Mouse (Mus musculus) v-Abl transformed pro-B cells (cell line): ENCODE data around the gene Hist1h2ah.
"Not testable (repeated sequence)": the region's sequence is repeated elsewhere in the genome, so short reads cannot be mapped to it uniquely, and the experiment has no call there.

ENCODE experiments used
- in situ Hi-C, 2 experiments: fragments of 400-800 bp; cut with MboI; formaldehyde crosslinking; loops; one replicate each; pipeline ENCODE4 v1.15.1; 2025; ENCODE audit not compliant: unreplicated experiment in 2 of 2

Gene Hist1h2ah

GRCm38 (mm10) chr13:22035267-22036148 lies at the start of gene Hist1h2ah, which contains the start of gene Hist1h2bk:
Gene Hist1h2ah (minus strand): TSS chr13:22035568.
Gene Hist1h2bk (plus strand): TSS chr13:22035870.
- in situ Hi-C loops: loop anchor here (5.0 to 25.0 kb wide), 5 partner anchors 211 to 1877 kb away; partner anchors contain the start of genes Hist1h1a (in 1 of the 2), Hist1h2ab (in 1 of the 2), Hist1h3a (in 1 of the 2) and Hist1h3b (in 1 of the 2)

GRCm38 (mm10) chr13:22084140-22084539 lies 48.8 kb upstream of the Hist1h2ah start, which contains the start of gene Vmn1r188:
Gene Vmn1r188 (plus strand): TSS chr13:22084440.
- in situ Hi-C loops: not testable (repeated sequence)

DNA sequence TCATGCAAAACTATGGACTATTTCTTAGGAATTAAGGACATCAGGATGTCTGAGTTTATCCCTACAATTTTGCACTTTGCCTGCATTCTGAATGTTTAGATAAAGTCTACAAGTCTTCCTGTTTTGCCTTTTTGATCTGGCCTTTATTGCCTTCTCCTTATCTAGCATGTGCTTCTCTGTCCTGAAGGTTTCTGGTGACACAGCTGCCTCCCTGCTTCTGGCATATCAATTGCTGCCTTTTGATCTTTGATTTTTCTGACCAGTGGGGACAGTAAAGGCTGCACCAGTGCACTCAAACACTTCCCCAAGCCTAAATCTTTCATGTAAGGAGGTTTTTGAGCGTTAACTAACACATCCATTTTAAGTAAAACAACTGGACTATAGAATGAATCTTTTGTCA lies 28.1 kb upstream of the Hist1h2ah start:
- in situ Hi-C loops: loop anchor here in 1 of 2 experiments (25.0 kb wide), 1 partner anchor 324 kb away; the partner anchor contains the start of genes Vmn1r199 and Vmn1r200

- in situ Hi-C loops: loop anchor here in 1 of 2 experiments (25.0 kb wide), 1 partner anchor 326 kb away; the partner anchor contains the start of genes Vmn1r199 and Vmn1r200
Measured at GRCm38 (mm10) chr13:22061422-22061821, 26.1 kb upstream of the Hist1h2ah start.

- in situ Hi-C loops: loop anchor here in 1 of 2 experiments (25.0 kb wide), 1 partner anchor 334 kb away; the partner anchor contains the start of genes Vmn1r199 and Vmn1r200
Measured at GRCm38 (mm10) chr13:22053754-22054153, 18.4 kb upstream of the Hist1h2ah start.

DNA sequence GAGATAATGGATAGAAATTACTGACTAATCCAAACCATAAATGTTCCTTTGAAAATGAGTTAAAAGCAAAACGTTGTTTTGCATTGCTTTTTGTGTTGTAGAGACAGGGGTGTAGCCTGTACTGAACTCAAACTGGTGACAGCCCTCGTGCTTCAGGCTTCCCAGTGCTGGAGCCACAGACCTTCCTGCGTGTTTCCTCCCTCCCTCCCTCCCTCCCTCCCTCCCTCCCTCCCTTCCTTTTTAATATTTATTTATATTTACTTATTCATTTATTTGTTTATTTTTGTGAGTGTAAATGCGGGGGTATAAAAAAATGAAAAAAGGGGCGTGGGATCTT lies 16.1 kb upstream of the Hist1h2ah start:
- in situ Hi-C loops: loop anchor here in 1 of 2 experiments (25.0 kb wide), 1 partner anchor 336 kb away; the partner anchor contains the start of genes Vmn1r199 and Vmn1r200

DNA sequence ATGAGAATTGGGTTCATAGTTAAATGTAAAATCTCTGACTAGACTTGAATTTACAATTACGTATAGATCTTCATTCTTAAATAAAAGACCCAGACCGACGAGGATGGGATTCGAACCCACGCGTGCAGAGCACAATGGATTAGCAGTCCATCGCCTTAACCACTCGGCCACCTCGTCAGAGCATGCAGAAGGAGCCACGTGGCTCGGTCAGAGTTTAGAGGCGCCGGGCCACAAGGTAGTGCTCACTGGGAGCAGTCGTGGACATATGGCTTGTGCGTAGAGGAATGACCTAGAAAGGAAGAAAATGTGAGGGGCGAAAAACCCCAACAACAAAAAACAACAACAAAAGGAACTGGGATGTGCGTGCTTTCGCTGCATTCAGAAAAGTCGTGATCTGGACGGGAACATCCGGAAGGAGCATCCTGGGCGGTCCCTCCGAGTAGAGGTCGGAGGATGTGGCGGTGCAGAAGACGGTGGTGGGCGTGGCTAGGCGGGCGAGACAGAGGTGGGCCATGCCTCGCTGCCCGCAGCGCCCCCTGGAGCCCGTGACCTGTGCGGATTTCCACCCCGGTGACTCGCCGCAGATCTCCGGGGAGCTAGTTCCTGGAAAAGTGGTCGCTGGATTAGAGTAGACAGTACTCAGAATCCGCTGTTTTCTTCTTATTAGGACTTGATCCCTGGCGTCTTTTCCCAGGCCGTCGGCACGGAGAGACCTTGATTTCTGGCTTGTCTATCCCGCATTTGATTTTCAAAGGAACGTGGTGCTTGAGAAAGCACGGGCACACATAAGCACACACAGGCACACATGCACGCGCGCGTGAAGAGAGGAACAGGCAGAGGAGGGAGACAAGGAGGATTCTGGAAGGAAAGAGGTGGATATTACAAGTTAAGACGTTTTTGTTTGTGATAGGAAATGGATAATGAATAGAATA lies 15.5 kb upstream of the Hist1h2ah start:
- in situ Hi-C loops: loop anchor here in 1 of 2 experiments (25.0 kb wide), 1 partner anchor 336 kb away; the partner anchor contains the start of genes Vmn1r199 and Vmn1r200

GRCm38 (mm10) chr13:22049737-22050440 lies 14.5 kb upstream of the Hist1h2ah start:
- in situ Hi-C loops: loop anchor here (10.0 to 25.0 kb wide), 4 partner anchors 337 to 1862 kb away; partner anchors contain the start of genes Vmn1r200 (in 2 of the 2), Hist1h1a (in 1 of the 2), Hist1h2ab (in 1 of the 2) and Hist1h3a (in 1 of the 2)

- in situ Hi-C loops: loop anchor here (10.0 to 25.0 kb wide), 3 partner anchors 346 to 1863 kb away; partner anchors contain the start of genes Hist1h1a (in 1 of the 2), Hist1h2ab (in 1 of the 2), Hist1h3a (in 1 of the 2) and Hist1h3b (in 1 of the 2)
Measured at GRCm38 (mm10) chr13:22049041-22049440, 13.7 kb upstream of the Hist1h2ah start.

GRCm38 (mm10) chr13:22045311-22045710 lies 9.9 kb upstream of the Hist1h2ah start:
- in situ Hi-C loops: loop anchor here (10.0 to 25.0 kb wide), 3 partner anchors 349 to 1867 kb away; partner anchors contain the start of genes Hist1h1a (in 1 of the 2), Hist1h2ab (in 1 of the 2), Hist1h3a (in 1 of the 2) and Hist1h3b (in 1 of the 2)

- in situ Hi-C loops: loop anchor here (5.0 to 25.0 kb wide), 4 partner anchors 350 to 1868 kb away; partner anchors contain the start of genes Hist1h1a (in 1 of the 2), Hist1h2ab (in 1 of the 2), Hist1h3a (in 1 of the 2) and Hist1h3b (in 1 of the 2)
Measured at GRCm38 (mm10) chr13:22044432-22045155, 9.2 kb upstream of the Hist1h2ah start.

- in situ Hi-C loops: loop anchor here (5.0 to 25.0 kb wide), 4 partner anchors 351 to 1869 kb away; partner anchors contain the start of genes Hist1h1a (in 1 of the 2), Hist1h2ab (in 1 of the 2), Hist1h3a (in 1 of the 2) and Hist1h3b (in 1 of the 2)
Measured at GRCm38 (mm10) chr13:22043503-22044431, 8.4 kb upstream of the Hist1h2ah start.

- in situ Hi-C loops: loop anchor here (5.0 to 25.0 kb wide), 4 partner anchors 352 to 1869 kb away; partner anchors contain the start of genes Hist1h1a (in 1 of the 2), Hist1h2ab (in 1 of the 2), Hist1h3a (in 1 of the 2) and Hist1h3b (in 1 of the 2)
Measured at GRCm38 (mm10) chr13:22042568-22043502, 7.5 kb upstream of the Hist1h2ah start, which contains the start of the genes Hist1h2ag and Hist1h2bj. Gene Hist1h2ag (minus strand): TSS chr13:22042944. Gene Hist1h2bj (plus strand): TSS chr13:22043214.

DNA sequence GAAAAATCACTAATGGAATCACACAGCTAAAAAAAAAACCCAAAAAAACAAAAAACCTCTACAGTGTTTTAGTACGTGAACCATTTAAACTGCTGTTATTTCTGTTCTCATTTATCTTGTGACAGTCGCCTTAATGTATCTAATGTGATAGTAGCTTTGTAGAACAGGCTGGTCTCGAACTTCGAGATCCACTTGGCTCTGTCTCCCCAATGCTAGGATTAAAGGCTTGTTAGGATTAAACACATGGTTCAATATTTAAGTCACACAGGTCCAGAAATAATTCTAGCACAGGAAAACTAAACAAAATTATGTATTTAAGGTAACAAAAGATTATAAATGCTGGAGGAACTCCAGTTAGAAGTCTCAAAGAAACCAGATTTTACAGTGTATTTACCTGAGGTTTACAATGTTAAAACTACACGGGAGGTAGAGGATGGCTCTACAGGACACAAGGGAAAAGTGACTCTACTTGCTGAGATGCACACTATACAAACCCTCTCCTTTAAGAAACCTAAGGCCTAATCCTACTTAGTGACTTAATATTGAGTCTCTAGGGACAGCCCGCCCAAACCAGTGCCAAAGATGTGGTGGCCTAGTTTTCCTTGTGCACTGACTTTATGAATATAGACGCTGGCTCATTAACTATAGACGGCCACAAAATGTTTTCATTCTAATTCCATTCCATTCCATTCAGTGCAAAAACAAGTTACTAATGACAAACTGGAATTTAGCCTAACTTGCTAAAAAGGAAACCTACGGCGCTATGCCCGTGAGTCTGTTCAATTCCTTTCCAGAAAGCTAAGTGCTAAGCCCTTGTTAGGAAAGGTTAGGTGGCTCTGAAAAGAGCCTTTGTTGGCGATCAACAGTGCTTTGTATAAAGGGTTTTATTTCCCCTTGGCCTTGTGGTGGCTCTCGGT lies 6.5 kb upstream of the Hist1h2ah start:
- in situ Hi-C loops: loop anchor here (5.0 to 25.0 kb wide), 4 partner anchors 353 to 1870 kb away; partner anchors contain the start of genes Hist1h1a (in 1 of the 2), Hist1h2ab (in 1 of the 2), Hist1h3a (in 1 of the 2) and Hist1h3b (in 1 of the 2)
